Mouse (Mus musculus): ENCODE measurements around the gene Cyfip1.
"Not testable (repeated sequence)": the region's sequence is repeated elsewhere in the genome, so short reads cannot be mapped to it uniquely, and the experiment has no call there.

The Cyfip1 gene

GRCm38 (mm10) chr7:55865044-55865443, 23.5 kb downstream of the Cyfip1 start:
- DNase-seq (ENCODE audit: low spot score in 2 of 2) = no peak

- no peak for DNase-seq (ENCODE audit: low spot score in 2 of 2)
These were observed 24.3 kb downstream of the Cyfip1 start for GRCm38 (mm10) chr7:55865750-55866416.

- no peak for DNase-seq (ENCODE audit: low spot score in 2 of 2)
These were observed 26.7 kb downstream of the Cyfip1 start for GRCm38 (mm10) chr7:55868247-55868646.

GRCm38 (mm10) chr7:55869220-55869619, 27.7 kb downstream of the Cyfip1 start:
- DNase-seq (ENCODE audit: low spot score in 2 of 2) = no peak

DNA sequence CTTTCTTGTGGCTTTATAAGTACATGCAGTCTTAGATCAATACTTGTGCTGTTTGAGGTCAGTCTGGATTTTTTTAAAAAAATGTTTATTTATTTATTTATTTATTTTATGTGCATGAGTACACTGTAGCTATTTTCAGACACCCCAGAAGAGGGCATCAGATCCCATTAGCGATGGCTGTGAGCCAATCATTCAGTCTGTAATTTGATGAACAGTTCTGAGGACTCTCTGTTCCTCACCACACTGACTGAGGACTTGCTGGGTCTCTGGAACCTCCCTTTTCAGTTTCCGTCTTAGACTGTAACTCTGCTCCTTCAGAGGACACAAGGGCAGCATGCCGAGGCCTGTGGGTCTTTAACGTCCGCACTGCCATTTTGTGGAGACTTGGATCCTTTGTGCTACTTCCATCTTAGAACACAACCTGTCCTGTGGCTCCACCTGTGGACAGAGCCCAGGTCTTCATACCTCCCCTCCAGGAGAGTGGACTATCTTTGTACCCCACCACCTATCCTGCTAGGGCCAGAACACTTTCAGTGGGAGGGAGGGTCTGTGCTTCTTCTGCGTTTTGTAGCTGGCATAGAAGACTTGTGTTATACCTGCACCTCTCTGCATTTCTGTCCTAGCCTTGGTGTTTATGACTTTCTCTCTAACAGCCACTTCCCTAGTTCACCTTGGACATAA, 28.9 kb downstream of the Cyfip1 start:
- DNase-seq (ENCODE audit: low spot score in 2 of 2) = no peak

- no peak for DNase-seq (ENCODE audit: low spot score in 2 of 2)
These were observed 29.9 kb downstream of the Cyfip1 start for GRCm38 (mm10) chr7:55871476-55871875.

DNA sequence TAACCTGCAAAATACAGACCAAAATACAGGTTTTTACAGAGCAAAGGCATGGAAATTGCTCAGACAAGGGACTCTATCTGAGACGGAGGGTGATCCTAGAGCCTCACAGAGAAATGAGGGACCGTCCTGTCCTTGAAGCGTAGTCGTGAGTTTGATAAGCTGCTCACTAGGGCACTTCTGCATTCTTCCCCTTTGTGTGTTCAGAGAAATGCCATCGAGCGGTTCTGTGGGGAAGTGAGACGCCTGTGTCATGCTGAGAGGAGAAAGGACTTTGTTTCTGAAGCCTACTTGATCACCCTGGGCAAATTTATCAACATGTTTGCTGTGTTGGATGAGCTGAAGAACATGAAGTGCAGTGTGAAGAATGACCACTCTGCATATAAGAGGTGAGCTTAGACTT, 33.2 kb downstream of the Cyfip1 start:
- no peak for DNase-seq (ENCODE audit: low spot score in 2 of 2)

DNA sequence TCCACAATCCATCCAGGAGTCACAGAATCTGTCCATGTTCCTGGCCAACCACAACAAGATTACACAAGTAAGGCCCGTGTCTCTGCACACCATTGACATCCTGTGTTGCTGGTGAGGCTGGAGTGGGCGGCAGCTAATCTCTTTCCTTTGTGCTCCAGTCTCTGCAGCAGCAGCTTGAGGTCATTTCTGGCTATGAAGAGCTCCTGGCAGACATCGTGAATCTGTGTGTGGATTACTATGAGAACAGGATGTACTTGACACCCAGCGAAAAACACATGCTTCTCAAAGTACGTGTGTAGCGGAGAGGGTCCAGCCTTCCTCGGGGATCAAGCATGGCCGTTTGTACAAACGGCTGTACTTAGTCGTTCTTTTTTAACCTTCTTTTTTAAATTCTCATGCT, 36.2 kb downstream of the Cyfip1 start:
- no peak for DNase-seq (ENCODE audit: low spot score in 2 of 2)

- no peak for DNase-seq (ENCODE audit: low spot score in 2 of 2)
These were observed 39.3 kb downstream of the Cyfip1 start for GRCm38 (mm10) chr7:55880882-55881281.

DNA sequence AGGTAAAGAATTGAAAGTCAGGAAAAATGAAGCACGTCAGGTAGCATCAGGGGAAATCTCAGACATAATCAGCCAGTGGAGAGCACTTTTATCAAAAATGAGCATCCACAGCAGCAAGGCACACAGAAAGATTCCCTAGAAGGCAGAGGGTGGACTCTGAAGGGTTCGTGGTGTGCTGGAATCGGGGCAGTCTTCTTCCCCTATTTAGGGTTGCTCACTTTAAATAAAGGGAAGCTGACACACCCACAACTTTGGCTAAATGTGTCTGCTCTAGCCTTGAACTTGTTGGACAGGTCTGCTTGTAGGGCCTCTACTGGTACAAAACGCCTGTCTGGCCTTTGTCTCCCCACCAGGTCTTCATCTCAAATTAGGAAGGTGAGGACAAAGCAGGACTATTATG, 47.1 kb downstream of the Cyfip1 start:
- no peak for DNase-seq (ENCODE audit: low spot score in 2 of 2)

DNA sequence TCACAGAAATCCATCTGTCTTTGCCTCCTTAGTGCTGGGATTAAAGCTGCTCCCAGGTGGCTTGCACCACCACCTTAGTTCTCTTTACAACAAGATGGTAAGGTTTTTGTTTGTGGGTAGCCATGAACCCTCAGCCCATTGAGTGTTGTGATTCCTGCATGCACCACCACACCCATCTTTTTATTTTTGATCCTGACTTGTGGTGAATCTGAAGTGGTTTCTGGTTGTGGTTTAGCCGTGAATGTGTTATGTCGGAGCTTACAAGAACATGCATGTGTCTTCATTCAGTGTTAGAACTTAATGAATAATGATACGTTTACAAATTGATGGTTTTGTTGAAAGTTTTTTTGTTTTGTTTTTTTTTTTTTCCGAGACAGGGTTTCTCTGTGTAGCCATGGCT, 48.5 kb downstream of the Cyfip1 start:
- peak; percentile 14 to 26 for DNase-seq (ENCODE audit: low spot score in 2 of 2)

DNA sequence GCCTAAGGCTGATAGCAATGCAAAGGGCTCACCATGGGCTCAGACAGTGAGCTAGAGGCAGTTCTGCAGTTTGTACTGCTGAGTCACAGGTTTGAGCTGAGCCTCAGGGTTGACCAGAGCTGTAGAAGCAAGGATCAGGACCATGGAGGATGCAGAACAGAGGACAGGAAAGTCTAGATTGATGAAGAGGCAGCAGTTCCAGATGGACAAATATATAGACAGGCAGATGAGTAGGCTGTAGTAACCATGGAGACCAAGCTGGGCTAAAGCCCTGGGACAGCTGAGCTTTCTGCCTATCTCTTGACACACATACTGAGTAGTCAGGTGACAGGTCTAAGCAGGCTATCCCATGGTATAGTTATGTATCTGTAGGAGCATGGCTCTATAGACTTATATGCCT, 49.2 kb downstream of the Cyfip1 start:
- no peak for DNase-seq (ENCODE audit: low spot score in 2 of 2)

DNA sequence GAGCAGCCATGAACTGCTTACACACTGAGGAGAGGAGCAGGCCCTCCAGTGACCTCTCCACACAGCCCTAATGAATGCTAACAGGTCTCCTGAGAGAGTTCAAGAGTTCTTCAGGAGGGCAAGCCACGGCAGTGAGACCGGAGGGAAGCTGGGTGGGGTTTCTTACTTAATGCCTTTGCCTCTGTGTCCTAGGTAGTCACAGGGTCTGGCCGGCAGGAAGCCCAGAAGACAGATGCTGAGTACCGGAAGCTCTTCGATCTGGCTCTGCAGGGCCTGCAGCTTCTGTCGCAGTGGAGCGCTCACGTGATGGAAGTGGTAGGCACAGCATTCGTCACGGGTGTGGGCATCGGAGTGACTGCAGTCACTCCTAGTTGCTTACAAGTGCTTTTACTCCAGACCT, 50.3 kb downstream of the Cyfip1 start:
- DNase-seq (ENCODE audit: low spot score in 2 of 2) = peak in 1 of 2 experiments; percentile 10

- DNase-seq (ENCODE audit: low spot score in 2 of 2) = no peak
These were observed 62.2 kb downstream of the Cyfip1 start for GRCm38 (mm10) chr7:55903766-55904165.

GRCm38 (mm10) chr7:55905449-55905848, 63.9 kb downstream of the Cyfip1 start:
- DNase-seq (ENCODE audit: low spot score in 2 of 2) = no peak

- DNase-seq (ENCODE audit: low spot score in 2 of 2) = no peak
These were observed 68.0 kb downstream of the Cyfip1 start for GRCm38 (mm10) chr7:55909519-55909918.

DNA sequence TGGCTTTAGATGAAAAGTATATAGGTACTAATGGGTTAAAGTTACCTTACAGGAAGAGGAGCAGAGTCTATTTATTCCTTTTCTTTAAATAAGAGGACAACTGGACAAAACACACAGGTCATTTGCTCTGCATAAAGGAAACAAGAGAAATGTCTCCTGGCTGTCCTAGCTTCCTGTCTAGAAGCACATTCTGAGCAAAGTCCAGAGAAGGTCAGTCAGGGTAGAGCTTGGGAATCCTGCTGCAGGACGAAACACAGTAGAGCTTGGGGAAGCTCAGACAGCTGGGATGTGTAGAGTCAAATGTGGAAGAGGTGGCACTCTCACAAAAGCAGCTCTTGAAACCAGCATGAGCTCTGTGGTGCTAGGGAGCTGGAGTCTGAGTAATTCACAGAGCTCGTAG, 68.8 kb downstream of the Cyfip1 start:
- no peak for DNase-seq (ENCODE audit: low spot score in 2 of 2)

DNA sequence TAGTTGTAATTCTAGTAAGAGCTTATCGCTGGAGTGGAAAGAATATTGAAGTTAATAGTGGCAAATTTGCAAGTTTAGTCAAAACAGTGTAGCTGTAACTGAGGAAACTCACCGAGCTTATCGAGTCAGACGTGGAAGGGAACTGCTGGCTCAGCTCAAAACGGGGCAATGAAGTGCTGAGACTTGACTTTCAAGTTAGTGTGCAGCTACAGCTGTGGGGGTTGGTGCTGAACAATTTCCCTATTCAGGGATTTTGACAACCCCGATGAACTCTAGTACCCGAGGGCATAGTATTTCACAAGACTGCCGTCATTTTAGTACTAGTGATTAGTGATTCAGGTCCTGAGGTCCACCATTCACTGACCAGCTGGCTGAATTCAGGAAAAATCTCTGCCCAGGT, 69.8 kb downstream of the Cyfip1 start:
- no peak for DNase-seq (ENCODE audit: low spot score in 2 of 2)

- DNase-seq (ENCODE audit: low spot score in 2 of 2) = no peak
These were observed 70.6 kb downstream of the Cyfip1 start for GRCm38 (mm10) chr7:55912118-55912517.

GRCm38 (mm10) chr7:55918365-55918764, 76.8 kb downstream of the Cyfip1 start:
- not testable (repeated sequence) for DNase-seq (ENCODE audit: low spot score in 2 of 2)

DNA sequence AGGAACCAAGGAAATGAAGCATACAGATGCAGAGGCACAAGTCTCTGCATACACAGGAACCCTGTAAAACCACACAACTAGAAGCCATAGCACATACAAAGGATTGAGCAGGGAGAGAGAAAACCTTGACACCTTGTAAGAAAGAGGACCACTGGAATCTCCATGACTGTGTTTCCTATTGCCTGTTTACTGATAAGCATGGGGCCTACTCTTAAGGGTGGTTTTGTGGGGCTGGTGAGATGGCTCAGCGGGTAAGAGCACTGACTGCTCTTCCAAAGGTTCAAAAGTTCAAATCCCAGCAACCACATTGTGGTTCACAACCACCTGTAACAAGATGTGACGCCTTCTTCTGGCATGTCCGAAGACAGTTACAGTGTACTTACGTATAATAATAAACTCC, 85.7 kb downstream of the Cyfip1 start:
- no peak for DNase-seq (ENCODE audit: low spot score in 2 of 2)

DNA sequence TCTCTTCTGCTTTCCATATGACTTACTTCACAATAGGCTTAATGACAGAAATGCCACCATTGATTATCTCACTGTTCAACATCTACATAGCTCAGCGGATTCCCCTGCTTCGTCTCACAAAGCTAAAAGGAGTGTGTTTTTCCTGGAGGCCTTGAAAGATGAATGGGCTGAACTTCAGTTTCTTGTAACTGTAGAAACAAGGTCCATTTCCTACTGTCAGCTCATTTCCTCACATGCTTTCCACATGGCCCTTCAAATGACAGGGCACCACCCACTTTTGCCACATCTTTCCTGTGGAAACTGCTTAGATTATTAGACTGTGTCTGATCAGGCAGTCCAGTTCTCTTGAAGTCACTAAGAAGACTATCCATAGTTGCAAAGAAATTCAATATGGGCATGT, 87.1 kb downstream of the Cyfip1 start:
- DNase-seq (ENCODE audit: low spot score in 2 of 2) = no peak

DNA sequence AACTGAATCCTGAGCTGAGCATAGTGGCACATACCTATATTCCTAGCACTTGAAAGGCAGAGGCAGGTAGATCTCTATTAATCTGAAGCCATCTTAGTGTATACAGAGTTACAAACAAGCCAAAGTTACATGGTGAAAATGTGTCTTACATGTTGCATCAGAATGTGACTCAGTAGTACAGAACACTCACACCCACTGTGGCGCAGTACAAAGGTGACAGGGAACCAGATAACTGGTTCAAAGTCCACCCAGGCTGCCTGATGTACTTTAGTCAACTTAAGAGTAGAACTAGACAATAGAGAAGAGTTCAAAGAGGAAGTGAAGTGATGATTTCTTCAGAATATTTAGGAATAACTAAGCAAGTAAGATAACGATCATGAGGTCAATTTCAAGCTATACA, 93.5 kb downstream of the Cyfip1 start:
- no peak for DNase-seq (ENCODE audit: low spot score in 2 of 2)

DNA sequence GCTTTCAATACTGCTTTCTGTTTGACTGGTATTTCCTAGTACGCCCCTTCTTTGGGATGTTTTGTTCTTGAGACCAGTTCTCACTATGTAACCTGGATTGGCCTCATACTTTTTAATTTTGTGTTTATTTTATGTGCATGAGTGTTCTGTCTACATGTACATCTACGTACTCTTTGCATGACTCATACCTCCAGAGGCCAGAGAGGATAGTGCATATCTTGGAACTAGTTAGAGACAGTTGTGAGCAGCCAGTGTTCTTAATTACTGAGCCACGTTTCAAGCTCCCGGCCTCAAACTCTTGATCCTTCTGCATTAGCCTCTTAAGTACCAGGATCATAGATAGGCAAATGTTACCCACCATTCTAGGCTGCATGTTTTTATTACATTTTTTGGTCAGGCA, 96.8 kb downstream of the Cyfip1 start:
- no peak for DNase-seq (ENCODE audit: low spot score in 2 of 2)

Measured in natural killer cell, adult 2 months (primary cell).